Mouse (Mus musculus): ENCODE results near the gene Arap1.

DNA sequence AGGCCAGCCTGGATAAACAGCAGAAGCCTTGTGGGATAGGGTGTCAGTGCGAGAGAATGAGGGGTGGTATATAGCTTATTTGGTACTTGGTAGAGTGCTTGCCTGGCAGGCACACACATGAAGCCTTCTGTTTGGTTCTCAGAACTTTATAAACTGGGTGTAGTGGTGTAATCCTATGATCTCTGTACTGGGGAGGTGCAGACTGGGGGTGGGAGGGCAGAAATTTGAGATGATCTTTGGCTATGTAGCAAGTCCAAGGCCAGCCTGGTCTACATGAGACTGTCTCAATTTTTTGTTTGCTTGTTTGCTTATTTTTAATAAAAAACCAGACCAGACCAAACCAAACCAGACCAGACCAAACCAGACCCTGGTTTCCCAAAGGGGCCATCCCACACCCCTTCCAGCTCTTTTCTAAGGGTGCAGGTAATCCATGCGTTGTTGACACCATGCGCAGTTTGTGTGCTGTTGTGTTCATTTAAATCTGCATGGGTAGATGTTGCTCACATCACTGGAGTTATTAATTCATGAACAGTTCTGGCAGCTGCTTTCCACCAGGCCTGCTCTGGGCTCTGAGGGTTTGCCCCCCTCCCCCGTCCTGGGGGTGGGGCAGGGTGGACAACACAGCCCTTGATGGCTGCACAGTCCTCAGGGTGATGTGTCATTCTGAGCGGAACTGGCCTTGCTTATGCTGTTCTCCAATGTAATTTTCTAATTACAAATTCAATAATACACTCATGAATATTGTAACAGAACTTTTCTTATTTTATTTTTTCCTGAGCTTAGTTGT lies 15.6 kb upstream of the Arap1 start:
- TF ChIP-seq CTCF (IDR thresholded peaks at IDR 0.05; ENCODE audit: borderline replicate concordance, insufficient read depth, low read length), result no peak
- TF ChIP-seq POLR2A (IDR thresholded peaks at IDR 0.05; ENCODE audit: low read depth, low read length), result no peak

Measured in embryonic fibroblast, embryonic 13.5 days (primary cell).